Mouse (Mus musculus): ENCODE measurements at regions not wholly inside any gene's neighbourhood (a gene's known extent, or its start where the extent isn't known, plus 50 kb on each side); places are given as distances from the start of the nearest gene placed in this dataset.

GRCm38 (mm10) chr4:10201835-10202234 lies 672.5 kb upstream of the 2610301B20Rik start:
- no peaks in the 10 kb centered on the region for H3K4me1 ChIP-seq (ENCODE audit: control insufficient read depth, insufficient read depth, low read length)
- H3K4me2 ChIP-seq (ENCODE audit: low read depth, low read length), result no peak overlapping the region
- no peaks in the 10 kb centered on the region for H3K36me3 ChIP-seq (ENCODE audit: control insufficient read depth, insufficient read depth, low read length)
- H3K27me3 ChIP-seq (ENCODE audit: control insufficient read depth, insufficient read depth, low read length), result no peaks in the 10 kb centered on the region
- no peak overlapping the region for H3K27ac ChIP-seq (ENCODE audit: low read length)
- no peaks in the 10 kb centered on the region for H3K9me3 ChIP-seq (replicated peaks; ENCODE audit: control insufficient read depth, low read length)
- no peak overlapping the region for H3K4me3 ChIP-seq (replicated peaks; ENCODE audit: low read length)
- ATAC-seq (ENCODE audit: insufficient read depth, low FRiP score), result no peak
- 47% methylated on average over 3 of the region's 3 CpGs for WGBS
- H3K9ac ChIP-seq (ENCODE audit: low read length), result no peak overlapping the region

- no peak overlapping the region for H3K4me3 ChIP-seq (replicated peaks; ENCODE audit: low read length)
- no peak for ATAC-seq (ENCODE audit: insufficient read depth, low FRiP score)
- H3K4me1 ChIP-seq (ENCODE audit: control insufficient read depth, insufficient read depth, low read length), result no peaks in the 10 kb centered on the region
- 90% methylated on average over 1 of the region's 1 CpGs for WGBS
- no peak overlapping the region for H3K9ac ChIP-seq (ENCODE audit: low read length)
- H3K4me2 ChIP-seq (ENCODE audit: low read depth, low read length), result no peak overlapping the region
- H3K27me3 ChIP-seq (ENCODE audit: control insufficient read depth, insufficient read depth, low read length), result no peaks in the 10 kb centered on the region
- no peaks in the 10 kb centered on the region for H3K36me3 ChIP-seq (ENCODE audit: control insufficient read depth, insufficient read depth, low read length)
- H3K9me3 ChIP-seq (replicated peaks; ENCODE audit: control insufficient read depth, low read length), result no peaks in the 10 kb centered on the region
- no peak overlapping the region for H3K27ac ChIP-seq (ENCODE audit: low read length)
Observed at GRCm38 (mm10) chr4:10204224-10204623, 670.1 kb upstream of the 2610301B20Rik start.

DNA sequence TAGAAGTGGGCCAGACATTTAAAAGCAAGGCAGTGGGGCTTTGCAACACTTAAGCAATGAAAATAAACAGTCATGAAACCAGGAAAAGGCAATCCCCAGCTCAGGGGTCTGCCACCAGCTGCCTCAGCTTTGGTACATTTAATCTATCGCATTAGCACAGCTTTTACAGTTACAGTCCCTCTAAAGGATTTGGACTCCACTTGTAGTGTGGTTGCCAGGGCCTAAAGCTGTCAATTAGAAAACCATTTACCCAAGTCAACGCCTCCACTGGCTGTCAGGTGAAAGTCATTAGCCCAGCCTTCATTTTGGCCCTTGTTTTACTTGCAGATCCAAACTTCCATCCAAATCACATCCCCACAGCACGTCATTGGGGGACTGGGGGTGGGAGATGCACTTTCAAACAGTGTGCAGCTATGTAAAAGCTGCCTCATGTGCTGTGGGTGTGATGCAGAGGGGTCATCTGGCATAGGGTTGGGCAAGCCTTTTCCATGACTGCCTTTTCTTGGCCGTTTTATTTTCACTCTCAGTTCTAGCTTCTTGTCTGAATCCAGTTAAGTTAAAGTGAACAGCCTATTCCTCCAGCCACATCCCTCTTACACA lies 664.9 kb upstream of the 2610301B20Rik start:
- Histone ChIP-seq H3K27me3 (ENCODE audit: control insufficient read depth, insufficient read depth, low read length) (no peaks in the 10 kb centered on the region), H3K36me3 (ENCODE audit: control insufficient read depth, insufficient read depth, low read length) (no peaks in the 10 kb centered on the region), H3K4me3 (replicated peaks; ENCODE audit: low read length) (no peak overlapping the region), H3K27ac (ENCODE audit: low read length) (no peak overlapping the region), H3K9ac (ENCODE audit: low read length) (no peak overlapping the region), H3K4me2 (ENCODE audit: low read depth, low read length) (no peak overlapping the region), H3K4me1 (ENCODE audit: control insufficient read depth, insufficient read depth, low read length) (no peaks in the 10 kb centered on the region), H3K9me3 (replicated peaks; ENCODE audit: control insufficient read depth, low read length) (no peaks in the 10 kb centered on the region)
- ATAC-seq (ENCODE audit: insufficient read depth, low FRiP score), result no peak
- WGBS, result 50% methylated on average over 4 of the region's 4 CpGs

DNA sequence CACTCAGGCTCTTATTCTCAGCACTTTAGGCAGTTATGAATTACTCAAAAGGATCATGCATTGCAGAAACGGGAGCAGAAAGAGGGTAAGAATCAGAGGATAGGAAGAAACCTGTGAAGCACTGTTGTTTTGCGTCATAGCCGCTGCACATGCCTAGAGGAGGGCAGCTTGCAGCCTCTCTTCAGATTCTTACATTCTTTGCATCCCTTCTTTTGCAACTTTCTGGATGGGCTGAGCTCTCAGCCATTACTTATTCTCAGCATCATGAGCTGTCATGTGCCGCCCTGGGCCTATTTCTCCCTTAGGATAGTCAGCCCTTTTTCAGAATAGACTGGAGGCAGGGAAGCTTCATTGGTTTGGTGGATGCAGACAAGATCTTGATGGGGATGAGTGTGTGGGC lies 663.0 kb upstream of the 2610301B20Rik start:
- Histone ChIP-seq H3K4me2 (ENCODE audit: low read depth, low read length) (no peak overlapping the region), H3K9ac (ENCODE audit: low read length) (no peak overlapping the region), H3K9me3 (replicated peaks; ENCODE audit: control insufficient read depth, low read length) (no peaks in the 10 kb centered on the region), H3K27me3 (ENCODE audit: control insufficient read depth, insufficient read depth, low read length) (no peaks in the 10 kb centered on the region), H3K36me3 (ENCODE audit: control insufficient read depth, insufficient read depth, low read length) (no peaks in the 10 kb centered on the region), H3K4me3 (replicated peaks; ENCODE audit: low read length) (no peak overlapping the region), H3K27ac (ENCODE audit: low read length) (no peak overlapping the region), H3K4me1 (ENCODE audit: control insufficient read depth, insufficient read depth, low read length) (no peaks in the 10 kb centered on the region)
- no peak for ATAC-seq (ENCODE audit: insufficient read depth, low FRiP score)
- 81% methylated on average over 4 of the region's 4 CpGs for WGBS

DNA sequence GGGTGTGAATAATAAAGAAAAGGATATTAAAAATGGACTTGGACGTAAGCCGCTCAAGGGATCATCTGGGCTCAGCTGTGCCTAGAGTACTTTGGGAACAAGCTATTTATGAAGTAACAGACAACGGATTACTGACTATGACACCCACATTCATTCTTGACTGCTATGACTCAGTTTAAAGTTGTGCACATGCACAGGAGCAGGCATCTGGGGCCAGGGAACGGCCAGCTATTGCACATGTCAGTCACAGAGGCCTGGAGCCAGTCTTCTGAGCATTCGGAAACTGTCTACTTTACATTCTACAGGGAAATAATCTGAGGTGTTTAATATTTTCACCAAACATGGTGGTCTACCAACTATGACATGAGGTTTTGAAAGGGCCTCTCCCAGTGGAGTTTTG lies 639.0 kb upstream of the 2610301B20Rik start:
- no peak overlapping the region for H3K4me3 ChIP-seq (replicated peaks; ENCODE audit: low read length)
- no peaks in the 10 kb centered on the region for H3K36me3 ChIP-seq (ENCODE audit: control insufficient read depth, insufficient read depth, low read length)
- no peaks in the 10 kb centered on the region for H3K4me1 ChIP-seq (ENCODE audit: control insufficient read depth, insufficient read depth, low read length)
- no peaks in the 10 kb centered on the region for H3K27me3 ChIP-seq (ENCODE audit: control insufficient read depth, insufficient read depth, low read length)
- WGBS, result 89% methylated on average over 5 of the region's 5 CpGs
- H3K4me2 ChIP-seq (ENCODE audit: low read depth, low read length), result no peak overlapping the region
- H3K9ac ChIP-seq (ENCODE audit: low read length), result no peak overlapping the region
- H3K9me3 ChIP-seq (replicated peaks; ENCODE audit: control insufficient read depth, low read length), result no peaks in the 10 kb centered on the region
- H3K27ac ChIP-seq (ENCODE audit: low read length), result no peak overlapping the region
- no peak for ATAC-seq (ENCODE audit: insufficient read depth, low FRiP score)

GRCm38 (mm10) chr4:10242117-10242516 lies 632.2 kb upstream of the 2610301B20Rik start:
- WGBS, result 73% methylated on average over 4 of the region's 4 CpGs
- H3K4me1 ChIP-seq (ENCODE audit: control insufficient read depth, insufficient read depth, low read length), result no peaks in the 10 kb centered on the region
- H3K9me3 ChIP-seq (replicated peaks; ENCODE audit: control insufficient read depth, low read length), result no peaks in the 10 kb centered on the region
- H3K36me3 ChIP-seq (ENCODE audit: control insufficient read depth, insufficient read depth, low read length), result no peaks in the 10 kb centered on the region
- no peak overlapping the region for H3K27ac ChIP-seq (ENCODE audit: low read length)
- no peak overlapping the region for H3K4me2 ChIP-seq (ENCODE audit: low read depth, low read length)
- no peak for ATAC-seq (ENCODE audit: insufficient read depth, low FRiP score)
- no peak overlapping the region for H3K4me3 ChIP-seq (replicated peaks; ENCODE audit: low read length)
- H3K27me3 ChIP-seq (ENCODE audit: control insufficient read depth, insufficient read depth, low read length), result no peaks in the 10 kb centered on the region
- no peak overlapping the region for H3K9ac ChIP-seq (ENCODE audit: low read length)

- Histone ChIP-seq H3K27ac (ENCODE audit: low read length) (no peak overlapping the region), H3K4me1 (ENCODE audit: control insufficient read depth, insufficient read depth, low read length) (no peaks in the 10 kb centered on the region), H3K9me3 (replicated peaks; ENCODE audit: control insufficient read depth, low read length) (no peaks in the 10 kb centered on the region), H3K36me3 (ENCODE audit: control insufficient read depth, insufficient read depth, low read length) (no peaks in the 10 kb centered on the region), H3K9ac (ENCODE audit: low read length) (no peak overlapping the region), H3K27me3 (ENCODE audit: control insufficient read depth, insufficient read depth, low read length) (no peaks in the 10 kb centered on the region), H3K4me3 (replicated peaks; ENCODE audit: low read length) (no peak overlapping the region), H3K4me2 (ENCODE audit: low read depth, low read length) (no peak overlapping the region)
- 53% methylated on average over 2 of the region's 2 CpGs for WGBS
- no peak for ATAC-seq (ENCODE audit: insufficient read depth, low FRiP score)
Observed at GRCm38 (mm10) chr4:10242909-10243308, 631.4 kb upstream of the 2610301B20Rik start.

DNA sequence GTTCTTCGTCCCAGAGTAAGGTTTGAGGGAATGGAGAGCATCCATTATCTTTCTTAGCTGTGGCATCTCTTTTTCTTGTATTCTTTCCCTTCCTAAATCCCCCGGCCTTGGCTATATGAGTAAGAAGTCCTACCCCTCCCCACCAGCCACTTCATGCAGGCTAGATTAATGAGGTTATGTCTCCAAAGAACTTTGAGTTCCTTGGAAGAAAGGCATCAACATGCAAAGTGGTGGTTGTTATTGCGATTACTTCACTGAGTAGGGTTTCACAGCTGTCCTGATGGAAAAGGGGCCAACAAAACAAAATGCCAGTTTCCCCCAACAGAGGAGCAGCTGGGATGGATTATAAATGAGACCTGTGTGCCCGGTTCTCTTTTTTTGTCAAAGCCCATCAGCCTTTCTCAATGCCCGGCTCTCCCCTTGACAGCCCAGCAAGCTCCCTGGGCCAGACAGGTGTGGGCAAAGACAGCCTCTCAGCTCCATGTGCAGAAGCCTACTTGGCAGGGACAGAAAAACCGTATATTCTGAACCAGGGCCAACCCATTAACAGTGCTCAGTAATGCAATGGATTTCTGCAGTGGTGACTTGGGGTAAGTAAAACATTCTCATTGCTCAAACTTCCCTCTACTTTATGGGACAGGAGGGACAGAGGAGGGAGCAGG lies 620.1 kb upstream of the 2610301B20Rik start:
- WGBS, result 66% methylated on average over 6 of the region's 6 CpGs
- no peaks in the 10 kb centered on the region for H3K27me3 ChIP-seq (ENCODE audit: control insufficient read depth, insufficient read depth, low read length)

DNA sequence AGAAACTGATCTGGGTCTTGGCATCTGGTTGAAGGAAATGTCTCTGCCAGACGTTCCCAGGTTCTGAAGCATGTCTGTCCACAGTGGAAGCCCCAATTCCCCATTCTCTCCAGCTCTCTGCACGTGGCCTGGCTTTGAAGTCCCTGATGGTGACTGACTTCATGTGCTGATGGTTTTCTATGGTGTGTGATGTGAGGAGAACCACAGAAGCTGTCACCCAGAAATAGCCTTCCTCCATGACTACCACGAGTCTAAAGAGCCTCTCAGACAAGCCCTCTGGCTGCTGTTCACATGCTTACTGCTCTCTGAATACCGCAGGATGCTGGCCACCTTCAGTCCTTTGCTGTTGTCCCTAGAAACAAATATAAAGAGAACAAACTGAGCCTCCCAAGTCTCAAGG lies 616.8 kb upstream of the 2610301B20Rik start:
- WGBS, result 67% methylated on average over 4 of the region's 4 CpGs
- no peak overlapping the region for H3K9ac ChIP-seq (ENCODE audit: low read length)
- H3K36me3 ChIP-seq (ENCODE audit: control insufficient read depth, insufficient read depth, low read length), result no peaks in the 10 kb centered on the region
- no peak overlapping the region for H3K4me2 ChIP-seq (ENCODE audit: low read depth, low read length)
- no peaks in the 10 kb centered on the region for H3K27me3 ChIP-seq (ENCODE audit: control insufficient read depth, insufficient read depth, low read length)
- no peak for ATAC-seq (ENCODE audit: insufficient read depth, low FRiP score)
- no peak overlapping the region for H3K27ac ChIP-seq (ENCODE audit: low read length)
- H3K4me1 ChIP-seq (ENCODE audit: control insufficient read depth, insufficient read depth, low read length), result no peaks in the 10 kb centered on the region
- no peak overlapping the region for H3K4me3 ChIP-seq (replicated peaks; ENCODE audit: low read length)
- H3K9me3 ChIP-seq (replicated peaks; ENCODE audit: control insufficient read depth, low read length), result no peaks in the 10 kb centered on the region

More for the DNA sequence above, 620.1 kb upstream of the 2610301B20Rik start:
- ATAC-seq (ENCODE audit: insufficient read depth, low FRiP score), result no peak
- Histone ChIP-seq H3K4me2 (ENCODE audit: low read depth, low read length) (no peak overlapping the region), H3K27ac (ENCODE audit: low read length) (no peak overlapping the region), H3K9me3 (replicated peaks; ENCODE audit: control insufficient read depth, low read length) (no peaks in the 10 kb centered on the region), H3K4me1 (ENCODE audit: control insufficient read depth, insufficient read depth, low read length) (no peaks in the 10 kb centered on the region), H3K4me3 (replicated peaks; ENCODE audit: low read length) (no peak overlapping the region), H3K9ac (ENCODE audit: low read length) (no peak overlapping the region), H3K36me3 (ENCODE audit: control insufficient read depth, insufficient read depth, low read length) (no peaks in the 10 kb centered on the region)

All from stomach, embryonic 16.5 days (tissue).